Mouse (Mus musculus) right cerebral cortex, postnatal 10 days (tissue): ENCODE measurements around the gene Nfix.
A peak's percentile ranks its signal among the peaks of the same experiment; 100 is the strongest.

Experiments used
- DNase-seq, 2 experiments: peaks; one replicate each; pipeline ENCODE4 v3.0.0; 2021; ENCODE audit warnings: low spot score in 2 of 2

Nfix gene

DNA sequence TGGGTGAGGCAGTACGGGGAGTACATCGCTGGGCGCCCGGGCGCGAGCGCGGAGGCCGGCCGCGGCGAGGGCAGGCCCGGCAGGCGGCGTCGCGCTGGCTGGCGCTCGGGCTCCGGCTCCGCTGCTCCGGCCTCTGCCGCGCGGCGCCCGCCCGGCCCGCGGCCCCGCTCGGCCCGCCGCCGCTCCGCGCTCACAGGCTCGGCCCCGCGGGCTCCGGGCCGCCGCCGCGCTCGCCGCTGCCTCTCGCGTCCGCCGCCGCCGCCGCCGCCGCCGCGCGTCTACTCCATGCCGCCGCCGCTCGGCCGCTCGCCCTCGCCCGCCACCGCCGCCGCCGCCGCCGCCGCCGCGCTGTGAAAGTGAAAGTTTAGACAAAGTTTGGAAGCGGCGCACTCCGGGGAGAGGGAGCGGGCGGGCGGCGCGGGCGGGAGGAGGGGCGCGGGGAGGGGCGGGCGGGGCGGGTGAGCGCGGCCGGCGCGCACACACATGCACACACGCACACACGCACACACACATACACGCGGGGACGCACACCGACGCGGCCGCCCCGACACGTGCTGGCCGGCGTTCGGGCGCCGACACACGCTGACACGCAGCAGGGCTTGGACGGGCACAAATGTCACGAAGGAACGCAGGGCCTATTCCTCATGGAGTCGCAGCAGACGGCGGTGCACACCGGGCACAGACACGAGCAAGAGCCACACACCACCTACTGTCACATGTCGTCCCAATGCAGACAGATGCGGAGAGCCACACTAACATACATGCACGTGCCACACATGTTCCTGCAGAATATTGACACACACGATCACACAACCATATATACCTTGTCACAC lies at the start of gene Nfix:
TSS of gene Nfix (minus strand) at position 346 of the 833 bp plus-strand sequence.
- peak; percentile 72 to 73 for DNase-seq

GRCm38 (mm10) chr8:84847684-84848435 lies 47.7 kb upstream of the Nfix start:
- DNase-seq = no peak

DNA sequence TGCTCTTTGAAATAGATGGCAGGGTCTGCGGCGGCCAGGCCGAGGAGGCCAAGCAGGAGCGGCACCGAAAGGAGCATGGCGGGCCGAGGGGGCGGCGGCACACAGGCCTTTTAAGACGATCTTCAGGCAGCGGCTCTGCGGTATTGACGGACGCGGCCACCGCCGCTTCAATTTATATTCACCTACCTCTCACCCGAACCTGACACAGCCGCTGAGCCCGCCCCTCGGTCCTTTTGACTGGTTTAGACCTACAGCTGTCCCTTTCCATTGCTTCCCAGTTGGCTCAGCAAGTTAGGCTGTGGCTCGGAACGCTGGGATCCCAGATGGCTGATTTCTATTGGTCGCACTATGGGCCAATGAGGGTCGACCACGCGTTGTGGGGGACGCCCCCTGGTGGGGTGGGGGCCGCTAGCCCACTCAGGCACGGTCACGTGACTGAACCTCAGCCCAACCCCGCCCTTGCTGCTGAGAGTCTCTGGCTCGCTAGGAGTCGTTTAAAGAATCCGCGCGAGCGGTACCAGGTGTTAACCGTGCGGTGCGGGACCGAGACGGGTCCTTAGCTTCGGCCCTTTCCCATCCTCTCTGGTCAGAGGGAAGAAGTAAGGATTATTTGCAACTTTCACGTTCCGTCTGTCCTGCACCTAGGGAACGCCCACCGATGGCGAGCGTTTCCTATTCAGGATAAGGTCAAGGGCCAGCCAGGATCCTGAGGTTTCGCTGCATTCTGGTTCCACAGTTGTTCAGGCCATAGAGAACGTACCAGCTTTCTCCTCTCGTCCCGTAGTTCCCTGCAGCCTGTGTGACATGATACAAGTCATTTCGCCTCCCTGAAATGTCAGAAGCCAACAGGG lies 46.8 kb upstream of the Nfix start, which contains the start of gene Calr:
TSS of gene Calr (minus strand) at position 213 of the 851 bp plus-strand sequence.
- peak; percentile 100 for DNase-seq

DNA sequence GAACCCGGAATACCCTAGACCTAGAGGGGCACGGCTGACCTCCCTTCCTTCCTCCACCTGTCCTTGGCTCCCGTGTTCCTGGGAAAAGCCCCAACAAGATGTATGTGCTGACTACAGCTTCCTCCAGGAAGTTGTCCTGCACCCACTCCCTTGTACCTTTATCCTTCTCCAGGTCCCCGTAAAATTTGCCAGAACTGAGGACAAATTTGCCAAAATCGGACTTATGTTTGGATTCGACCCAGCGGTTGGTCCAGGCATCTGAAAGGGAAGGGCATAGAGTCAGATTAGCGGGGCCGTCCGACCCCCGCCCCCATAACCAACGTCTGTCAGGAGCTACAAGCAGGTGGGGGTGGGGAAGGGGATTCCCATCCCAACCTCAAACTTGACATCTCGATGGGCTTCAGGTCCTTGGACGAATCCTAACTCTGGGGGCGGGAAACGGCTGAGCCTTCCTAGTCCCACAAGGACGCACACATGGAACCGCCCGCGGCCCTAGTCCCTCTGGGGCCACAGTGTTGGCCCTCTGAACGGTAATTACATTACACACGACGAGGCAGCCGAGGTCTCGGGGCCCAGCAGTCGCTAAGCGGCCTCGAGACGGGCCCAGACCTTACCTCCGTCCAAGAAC lies 46.1 kb upstream of the Nfix start:
- peak in 1 of 2 experiments; percentile 49 for DNase-seq

- DNase-seq = peak; percentile 64 to 73
Measured at GRCm38 (mm10) chr8:84845355-84846093, 45.4 kb upstream of the Nfix start.

- DNase-seq = no peak
Measured at GRCm38 (mm10) chr8:84844397-84845070, 44.4 kb upstream of the Nfix start.

DNA sequence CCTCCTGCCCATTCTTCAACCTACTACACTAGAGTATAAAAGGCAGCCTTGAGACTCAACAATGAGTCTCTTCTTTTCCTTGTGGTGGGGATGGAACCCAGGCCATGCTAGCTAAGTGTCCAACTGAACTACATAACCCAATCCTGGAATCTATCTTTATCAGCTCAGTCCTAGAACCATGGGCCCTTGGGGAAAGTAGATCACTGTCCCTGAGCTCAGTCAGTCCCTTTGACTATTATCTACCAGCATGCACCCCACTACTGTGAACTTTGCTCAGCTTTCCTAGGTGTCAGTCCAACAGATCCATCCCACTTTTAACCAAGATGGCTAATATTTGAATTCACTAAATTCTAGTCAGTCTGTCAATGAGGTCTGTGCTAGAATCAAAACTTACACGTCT lies 41.4 kb upstream of the Nfix start:
- DNase-seq = no peak

GRCm38 (mm10) chr8:84840248-84840999 lies 40.3 kb upstream of the Nfix start, which contains the start of gene Rad23a:
TSS of gene Rad23a (minus strand) at chr8:84840665.
- DNase-seq = peak; percentile 96 to 97

DNA sequence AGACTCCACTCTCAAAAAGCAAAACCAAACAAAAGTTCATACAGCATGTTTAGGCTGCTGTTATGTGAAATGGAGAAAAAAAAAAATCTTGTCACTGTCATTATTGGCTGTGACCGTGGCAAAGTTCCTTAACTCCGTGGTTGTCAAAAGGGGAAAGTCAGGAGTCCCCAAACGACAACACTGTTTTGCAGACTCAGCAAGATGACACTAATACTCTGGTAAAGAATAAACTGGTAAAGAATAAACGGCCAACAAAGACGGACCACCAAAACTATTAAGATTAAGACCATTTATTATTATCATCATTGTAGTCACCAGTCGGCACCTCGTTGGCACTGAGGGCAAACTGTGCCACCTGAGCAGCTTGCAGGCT lies 39.7 kb upstream of the Nfix start:
- no peak for DNase-seq

DNA sequence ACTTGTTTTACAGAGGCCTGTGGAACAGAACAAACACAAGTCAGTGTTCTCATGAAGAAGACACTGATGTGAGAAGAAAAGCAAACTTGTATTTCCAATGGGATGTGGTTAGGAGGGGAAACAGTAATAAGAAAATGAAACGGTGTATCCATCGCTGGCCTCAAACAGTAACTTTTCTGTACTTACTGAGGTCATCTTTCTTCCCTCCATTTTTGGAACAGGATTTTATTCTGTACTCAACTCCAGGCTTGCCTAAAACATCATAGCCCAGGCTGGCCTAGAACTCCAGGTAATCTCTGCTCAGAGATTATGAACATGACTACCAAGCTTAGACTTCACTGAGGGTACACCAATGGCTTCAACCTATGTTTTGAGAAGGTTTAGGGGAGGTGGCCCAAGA lies 39.3 kb upstream of the Nfix start:
- DNase-seq = no peak

DNA sequence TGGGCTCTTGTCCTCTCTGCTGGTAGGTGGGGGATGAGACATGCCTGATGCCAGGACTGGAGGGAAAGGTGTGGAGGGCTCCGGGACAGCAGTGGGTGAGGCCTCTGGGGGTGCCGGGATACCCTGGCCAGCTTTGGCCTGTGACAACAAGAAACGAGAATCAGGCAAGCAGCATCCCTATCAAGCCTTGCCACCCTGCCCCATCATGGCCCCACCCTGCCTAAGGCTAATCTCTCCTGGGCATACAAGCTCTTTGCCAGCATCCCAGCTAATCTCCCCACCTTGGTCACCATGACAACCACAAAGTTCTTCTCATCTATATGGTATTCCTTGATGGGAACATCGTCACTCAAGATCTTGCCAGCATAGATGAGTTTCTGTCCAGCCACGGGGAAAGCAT lies 38.4 kb upstream of the Nfix start:
- no peak for DNase-seq

DNA sequence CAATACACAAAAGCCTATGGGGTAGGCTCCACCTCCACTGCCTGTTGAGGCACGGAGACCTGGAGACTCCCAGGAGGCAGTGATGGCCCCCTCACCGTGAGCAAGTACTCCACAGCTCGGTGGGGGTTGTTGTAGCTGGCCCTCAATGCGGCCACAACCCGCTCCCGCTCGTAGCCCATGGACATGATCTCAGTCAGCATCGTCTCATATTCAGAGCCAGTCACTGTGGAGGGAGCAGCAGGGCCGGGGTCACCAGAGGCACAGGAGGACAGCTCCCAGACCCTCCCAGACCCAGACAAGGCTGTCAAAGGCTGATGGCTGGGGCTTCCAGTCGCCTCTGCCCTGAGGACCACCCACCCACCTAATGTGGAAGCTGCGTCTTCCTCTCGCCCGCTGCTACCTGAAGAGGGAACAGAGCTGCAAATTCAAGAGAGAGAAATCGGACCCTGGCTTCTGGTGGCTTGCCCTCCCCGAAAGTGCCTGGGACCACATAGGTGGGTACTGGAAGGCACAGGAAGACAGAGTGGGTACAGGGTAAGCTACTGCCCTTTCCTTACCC lies 37.8 kb upstream of the Nfix start:
- DNase-seq = no peak

- no peak for DNase-seq
Measured at GRCm38 (mm10) chr8:84837149-84837911, 37.2 kb upstream of the Nfix start.

DNA sequence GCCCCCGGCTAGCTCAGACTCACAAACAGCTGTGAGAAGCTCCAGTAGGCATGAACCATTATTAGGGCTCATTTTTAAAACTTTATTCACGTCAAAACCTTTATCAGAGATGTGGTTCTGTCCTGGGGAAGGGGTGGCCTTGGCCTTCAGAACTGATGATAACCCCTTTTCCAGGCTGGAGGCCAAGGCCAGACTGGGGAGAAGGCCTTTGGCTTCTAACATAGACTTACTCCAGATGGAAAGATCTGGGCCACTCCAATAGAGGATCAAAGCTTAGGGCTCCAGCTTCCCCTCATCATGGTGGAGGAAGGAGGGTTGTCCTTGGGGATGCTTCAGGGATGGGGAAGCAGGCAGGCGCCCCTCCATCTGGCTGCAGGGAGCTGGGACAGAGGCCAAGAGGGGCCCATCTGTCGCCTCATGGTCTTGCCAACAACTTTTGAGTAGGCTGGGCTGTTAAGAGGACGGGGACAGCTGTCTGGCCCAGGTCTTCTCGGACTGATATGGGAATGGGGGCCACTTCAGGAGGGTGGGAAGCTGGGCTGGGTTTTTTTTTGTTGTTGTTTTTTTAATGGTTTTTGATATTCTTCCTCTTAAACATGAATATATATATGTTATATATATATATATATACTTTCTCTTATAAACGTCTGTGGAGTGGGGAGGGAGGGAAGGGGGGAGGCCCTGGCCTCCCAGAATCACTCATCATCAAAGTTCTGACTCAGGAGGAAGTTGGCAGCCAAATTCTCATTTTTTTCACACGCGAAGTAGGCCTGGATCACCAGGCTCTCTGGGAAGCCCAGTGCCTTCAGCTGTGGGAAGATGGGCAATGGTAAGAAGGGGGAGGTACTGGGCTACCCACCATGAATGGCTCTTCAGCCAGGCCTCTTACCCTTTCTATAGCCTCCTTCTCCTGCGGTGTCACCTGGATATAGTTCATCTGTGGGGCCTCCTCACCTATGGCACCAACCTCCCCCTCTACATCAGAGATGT lies 35.0 kb upstream of the Nfix start:
- peak; percentile 87 to 93 for DNase-seq

- no peak for DNase-seq
Measured at GRCm38 (mm10) chr8:84834002-84834865, 34.1 kb upstream of the Nfix start.
